Mouse (Mus musculus) stomach, postnatal 0 days (tissue): ENCODE measurements at regions not wholly inside any gene's neighbourhood (a gene's known extent, or its start where the extent isn't known, plus 50 kb on each side); places are given as distances from the start of the nearest gene placed in this dataset.

ENCODE experiments used
- CTCF ChIP-seq: IDR thresholded peaks from 2 replicates; pipeline ENCODE4 v1.5.1; 2016; ENCODE audit warnings: antibody characterized with exemption, low read depth, mild to moderate bottlenecking, moderate library complexity
- EP300 ChIP-seq: optimal IDR thresholded peaks from 2 replicates; pipeline ENCODE3; 2016; ENCODE audit warnings: antibody characterized with exemption

DNA sequence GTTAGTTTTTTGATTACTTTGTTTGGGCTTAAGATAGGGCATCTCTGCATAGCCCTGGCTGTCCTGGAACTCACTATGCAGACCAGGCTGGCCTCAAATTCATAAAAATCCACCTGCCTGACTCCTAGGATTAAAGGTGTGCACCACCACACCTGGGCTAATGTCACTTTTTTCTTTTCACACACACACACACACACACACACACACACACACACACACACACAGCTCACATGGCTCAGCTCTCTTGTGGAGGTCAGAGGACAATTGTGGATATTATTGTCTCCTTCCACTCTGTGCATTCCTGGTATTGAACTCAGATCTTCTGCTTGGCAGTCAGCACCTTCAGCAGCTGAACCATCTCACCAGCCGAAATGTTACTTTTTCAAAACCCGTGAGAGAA, 110.5 kb upstream of the Egln3 start:
- TF ChIP-seq EP300 (no peak), CTCF (no peak)
